Mouse (Mus musculus): ENCODE results near the gene Clip1. TPM values are rescaled to one million over a fixed set of nuclear protein-coding genes. Genes with fewer than 3 reads are reported as not detected.

The Clip1 gene
- polyA plus RNA-seq, 1 experiment from 2014 or later = 45.2 TPM

- WGBS (ENCODE audit: insufficient replicate concordance) = 66% methylated on average over 7 of the region's 7 CpGs
- Histone ChIP-seq H3K27ac (ENCODE audit: low read depth, low read length) (no peak overlapping the region), H3K9ac (ENCODE audit: low read depth, low read length) (no peak overlapping the region), H3K27me3 (ENCODE audit: control insufficient read depth, insufficient read depth, low read length) (no peaks in the 10 kb centered on the region), H3K4me1 (ENCODE audit: control insufficient read depth, insufficient read depth, low read length) (peaks cover 44% of the 10 kb centered on the region), H3K9me3 (replicated peaks; ENCODE audit: control insufficient read depth, low read length) (no peaks in the 10 kb centered on the region), H3K36me3 (ENCODE audit: control insufficient read depth, insufficient read depth, low read length) (no peaks in the 10 kb centered on the region), H3K4me3 (ENCODE audit: low read depth, low read length) (no peak overlapping the region), H3K4me2 (no peak overlapping the region)
- no peak for ATAC-seq (replicated peaks; ENCODE audit: insufficient number of reproducible peaks, low FRiP score, low TSS enrichment)
Measured at GRCm38 (mm10) chr5:123665956-123666355, 18.5 kb downstream of the Clip1 start.

GRCm38 (mm10) chr5:123664329-123664728, 20.1 kb downstream of the Clip1 start:
- H3K4me1 ChIP-seq (ENCODE audit: control insufficient read depth, insufficient read depth, low read length) = peaks cover 49% of the 10 kb centered on the region
- WGBS (ENCODE audit: insufficient replicate concordance) = 63% methylated on average over 7 of the region's 7 CpGs

GRCm38 (mm10) chr5:123662059-123662458, 22.4 kb downstream of the Clip1 start:
- 13% methylated on average over 9 of the region's 9 CpGs for WGBS (ENCODE audit: insufficient replicate concordance)
- Histone ChIP-seq H3K27ac (ENCODE audit: low read depth, low read length) (peak overlapping the region; percentile 94), H3K4me3 (ENCODE audit: low read depth, low read length) (no peak overlapping the region), H3K4me2 (peak overlapping the region; percentile 33), H3K27me3 (ENCODE audit: control insufficient read depth, insufficient read depth, low read length) (no peaks in the 10 kb centered on the region), H3K9me3 (replicated peaks; ENCODE audit: control insufficient read depth, low read length) (no peaks in the 10 kb centered on the region), H3K36me3 (ENCODE audit: control insufficient read depth, insufficient read depth, low read length) (no peaks in the 10 kb centered on the region), H3K9ac (ENCODE audit: low read depth, low read length) (peak overlapping the region; percentile 53), H3K4me1 (ENCODE audit: control insufficient read depth, insufficient read depth, low read length) (peaks cover 46% of the 10 kb centered on the region)
- no peak for ATAC-seq (replicated peaks; ENCODE audit: insufficient number of reproducible peaks, low FRiP score, low TSS enrichment)

More at GRCm38 (mm10) chr5:123664329-123664728, 20.1 kb downstream of the Clip1 start:
- H3K9me3 ChIP-seq (replicated peaks; ENCODE audit: control insufficient read depth, low read length) = no peaks in the 10 kb centered on the region
- H3K36me3 ChIP-seq (ENCODE audit: control insufficient read depth, insufficient read depth, low read length) = no peaks in the 10 kb centered on the region
- no peak for ATAC-seq (replicated peaks; ENCODE audit: insufficient number of reproducible peaks, low FRiP score, low TSS enrichment)
- H3K4me3 ChIP-seq (ENCODE audit: low read depth, low read length) = no peak overlapping the region
- no peaks in the 10 kb centered on the region for H3K27me3 ChIP-seq (ENCODE audit: control insufficient read depth, insufficient read depth, low read length)
- H3K27ac ChIP-seq (ENCODE audit: low read depth, low read length) = no peak overlapping the region
- no peak overlapping the region for H3K4me2 ChIP-seq
- no peak overlapping the region for H3K9ac ChIP-seq (ENCODE audit: low read depth, low read length)

GRCm38 (mm10) chr5:123661602-123662001, 22.8 kb downstream of the Clip1 start:
- peaks cover 41% of the 10 kb centered on the region for H3K4me1 ChIP-seq (ENCODE audit: control insufficient read depth, insufficient read depth, low read length)
- H3K27me3 ChIP-seq (ENCODE audit: control insufficient read depth, insufficient read depth, low read length) = no peaks in the 10 kb centered on the region
- peak overlapping the region; percentile 53 for H3K9ac ChIP-seq (ENCODE audit: low read depth, low read length)
- peak overlapping the region; percentile 33 for H3K4me2 ChIP-seq
- no peak for ATAC-seq (replicated peaks; ENCODE audit: insufficient number of reproducible peaks, low FRiP score, low TSS enrichment)
- H3K9me3 ChIP-seq (replicated peaks; ENCODE audit: control insufficient read depth, low read length) = no peaks in the 10 kb centered on the region
- WGBS (ENCODE audit: insufficient replicate concordance) = 25% methylated on average over 3 of the region's 3 CpGs
- H3K36me3 ChIP-seq (ENCODE audit: control insufficient read depth, insufficient read depth, low read length) = no peaks in the 10 kb centered on the region
- no peak overlapping the region for H3K4me3 ChIP-seq (ENCODE audit: low read depth, low read length)
- H3K27ac ChIP-seq (ENCODE audit: low read depth, low read length) = peak overlapping the region; percentile 94

GRCm38 (mm10) chr5:123657651-123658050, 26.8 kb downstream of the Clip1 start:
- no peak overlapping the region for H3K4me3 ChIP-seq (ENCODE audit: low read depth, low read length)
- peak overlapping the region; percentile 27; the same call in 1 of the 2 replicates for H3K4me2 ChIP-seq
- H3K36me3 ChIP-seq (ENCODE audit: control insufficient read depth, insufficient read depth, low read length) = peaks cover 6% of the 10 kb centered on the region
- H3K4me1 ChIP-seq (ENCODE audit: control insufficient read depth, insufficient read depth, low read length) = peaks cover 34% of the 10 kb centered on the region
- H3K9me3 ChIP-seq (replicated peaks; ENCODE audit: control insufficient read depth, low read length) = no peaks in the 10 kb centered on the region
- H3K27ac ChIP-seq (ENCODE audit: low read depth, low read length) = peak overlapping the region; percentile 37
- 0 out of 2 replicates have a peak, but pooled peaks have one; percentile 46 for ATAC-seq (replicated peaks; ENCODE audit: insufficient number of reproducible peaks, low FRiP score, low TSS enrichment)
- 29% methylated on average over 7 of the region's 7 CpGs for WGBS (ENCODE audit: insufficient replicate concordance)
- no peaks in the 10 kb centered on the region for H3K27me3 ChIP-seq (ENCODE audit: control insufficient read depth, insufficient read depth, low read length)
- no peak overlapping the region for H3K9ac ChIP-seq (ENCODE audit: low read depth, low read length)

DNA sequence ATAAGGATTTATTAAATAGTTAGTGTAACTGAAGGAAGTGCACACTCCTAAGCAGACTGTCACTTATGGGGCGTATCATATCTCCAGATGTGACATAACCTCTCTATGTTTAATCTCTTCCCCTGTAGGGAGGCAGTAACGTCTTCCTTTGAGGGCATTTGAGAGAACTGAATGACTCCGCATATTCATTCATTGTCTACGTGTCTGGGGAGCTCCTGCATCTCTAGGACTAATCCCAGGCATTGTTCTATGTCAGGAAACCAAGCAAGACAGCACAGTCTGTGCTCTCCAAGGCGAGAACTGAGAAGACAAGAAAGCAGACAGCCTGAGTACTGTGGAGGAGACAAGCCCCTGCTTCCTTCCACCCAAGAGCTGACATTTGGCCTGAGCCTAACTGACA, 29.5 kb downstream of the Clip1 start:
- Histone ChIP-seq H3K4me1 (ENCODE audit: control insufficient read depth, insufficient read depth, low read length) (peaks cover 12% of the 10 kb centered on the region), H3K27me3 (ENCODE audit: control insufficient read depth, insufficient read depth, low read length) (no peaks in the 10 kb centered on the region), H3K4me2 (no peak overlapping the region), H3K9me3 (replicated peaks; ENCODE audit: control insufficient read depth, low read length) (no peaks in the 10 kb centered on the region), H3K36me3 (ENCODE audit: control insufficient read depth, insufficient read depth, low read length) (peaks cover 6% of the 10 kb centered on the region), H3K27ac (ENCODE audit: low read depth, low read length) (0 out of 2 replicates have a peak overlapping the region, but pooled peaks have one; percentile 58), H3K9ac (ENCODE audit: low read depth, low read length) (no peak overlapping the region), H3K4me3 (ENCODE audit: low read depth, low read length) (no peak overlapping the region)
- 59% methylated on average over 5 of the region's 5 CpGs for WGBS (ENCODE audit: insufficient replicate concordance)
- ATAC-seq (replicated peaks; ENCODE audit: insufficient number of reproducible peaks, low FRiP score, low TSS enrichment) = no peak

DNA sequence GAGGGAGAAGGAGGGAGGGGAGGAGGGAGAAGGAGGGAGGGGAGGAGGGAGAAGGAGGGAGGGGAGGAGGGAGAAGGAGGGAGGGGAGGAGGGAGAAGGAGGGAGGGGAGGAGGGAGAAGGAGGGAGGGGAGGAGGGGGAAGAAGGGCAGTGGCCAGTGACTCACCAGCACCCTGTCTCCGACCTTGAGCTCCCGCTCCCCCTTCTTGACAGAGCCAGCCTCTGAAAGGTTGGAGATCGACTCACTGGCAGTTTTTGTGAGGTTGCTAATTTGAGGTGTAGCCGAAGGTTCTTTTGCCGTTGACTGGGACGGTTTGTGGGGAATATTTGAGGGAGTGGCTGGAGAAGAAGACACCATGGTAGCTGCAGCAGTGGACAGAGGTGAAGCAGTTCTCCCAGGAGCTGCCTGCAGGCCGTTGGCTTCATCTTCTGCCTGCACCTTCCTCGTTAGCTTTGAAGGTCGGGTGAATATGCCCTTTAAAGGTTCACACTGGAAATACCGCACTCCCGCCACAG, 31.1 kb downstream of the Clip1 start:
- H3K4me1 ChIP-seq (ENCODE audit: control insufficient read depth, insufficient read depth, low read length) = peaks cover 9% of the 10 kb centered on the region
- H3K36me3 ChIP-seq (ENCODE audit: control insufficient read depth, insufficient read depth, low read length) = peaks cover 6% of the 10 kb centered on the region
- no peak overlapping the region for H3K27ac ChIP-seq (ENCODE audit: low read depth, low read length)
- no peak overlapping the region for H3K9ac ChIP-seq (ENCODE audit: low read depth, low read length)
- 79% methylated on average over 11 of the region's 11 CpGs for WGBS (ENCODE audit: insufficient replicate concordance)
- H3K4me3 ChIP-seq (ENCODE audit: low read depth, low read length) = no peak overlapping the region
- H3K9me3 ChIP-seq (replicated peaks; ENCODE audit: control insufficient read depth, low read length) = no peaks in the 10 kb centered on the region
- no peaks in the 10 kb centered on the region for H3K27me3 ChIP-seq (ENCODE audit: control insufficient read depth, insufficient read depth, low read length)
- no peak overlapping the region for H3K4me2 ChIP-seq
- ATAC-seq (replicated peaks; ENCODE audit: insufficient number of reproducible peaks, low FRiP score, low TSS enrichment) = no peak

GRCm38 (mm10) chr5:123650825-123651224, 33.6 kb downstream of the Clip1 start:
- WGBS (ENCODE audit: insufficient replicate concordance) = 71% methylated on average over 2 of the region's 2 CpGs
- H3K4me2 ChIP-seq = no peak overlapping the region
- H3K9me3 ChIP-seq (replicated peaks; ENCODE audit: control insufficient read depth, low read length) = no peaks in the 10 kb centered on the region
- peaks cover 8% of the 10 kb centered on the region for H3K36me3 ChIP-seq (ENCODE audit: control insufficient read depth, insufficient read depth, low read length)
- no peak overlapping the region for H3K9ac ChIP-seq (ENCODE audit: low read depth, low read length)
- no peaks in the 10 kb centered on the region for H3K4me1 ChIP-seq (ENCODE audit: control insufficient read depth, insufficient read depth, low read length)
- no peak overlapping the region for H3K4me3 ChIP-seq (ENCODE audit: low read depth, low read length)
- no peaks in the 10 kb centered on the region for H3K27me3 ChIP-seq (ENCODE audit: control insufficient read depth, insufficient read depth, low read length)
- no peak overlapping the region for H3K27ac ChIP-seq (ENCODE audit: low read depth, low read length)
- no peak for ATAC-seq (replicated peaks; ENCODE audit: insufficient number of reproducible peaks, low FRiP score, low TSS enrichment)

DNA sequence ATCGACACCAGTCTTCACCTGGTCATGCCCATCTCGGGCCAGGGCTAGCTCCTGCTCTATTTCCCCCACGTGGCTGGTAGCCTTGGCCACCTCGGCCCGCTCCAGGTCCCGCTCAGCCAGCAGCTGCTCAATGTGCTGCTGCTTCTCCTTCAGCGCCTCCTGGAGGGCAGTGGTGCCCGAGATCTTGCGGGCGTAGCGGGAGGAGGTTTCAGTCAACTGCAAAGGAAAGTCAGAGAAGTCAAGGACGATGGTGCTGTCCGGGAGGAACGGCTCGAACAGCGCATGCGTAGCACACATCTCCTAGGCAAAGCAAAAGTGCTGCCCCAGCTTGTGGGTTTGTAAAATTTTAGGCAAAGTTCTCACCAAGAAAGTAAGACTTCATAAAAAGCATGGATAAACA, 42.0 kb downstream of the Clip1 start:
- Histone ChIP-seq H3K27ac (ENCODE audit: low read depth, low read length) (no peak overlapping the region), H3K27me3 (ENCODE audit: control insufficient read depth, insufficient read depth, low read length) (no peaks in the 10 kb centered on the region), H3K36me3 (ENCODE audit: control insufficient read depth, insufficient read depth, low read length) (peaks cover 19% of the 10 kb centered on the region), H3K4me3 (ENCODE audit: low read depth, low read length) (no peak overlapping the region), H3K4me2 (no peak overlapping the region), H3K9ac (ENCODE audit: low read depth, low read length) (no peak overlapping the region), H3K9me3 (replicated peaks; ENCODE audit: control insufficient read depth, low read length) (no peaks in the 10 kb centered on the region), H3K4me1 (ENCODE audit: control insufficient read depth, insufficient read depth, low read length) (no peaks in the 10 kb centered on the region)
- WGBS (ENCODE audit: insufficient replicate concordance) = 90% methylated on average over 17 of the region's 17 CpGs
- no peak for ATAC-seq (replicated peaks; ENCODE audit: insufficient number of reproducible peaks, low FRiP score, low TSS enrichment)

Measured in heart, embryonic 11.5 days (tissue).